Mouse (Mus musculus) liver, embryonic 14.5 days (tissue): ENCODE results near the gene Prim2. TPM values are rescaled to one million over a fixed set of nuclear protein-coding genes. Genes with fewer than 3 reads are reported as not detected.
A peak's percentile ranks its signal among the peaks of the same experiment; 100 is the strongest.

Source experiments
- ATAC-seq: fragments of 200-750 bp; cut with Nextera tagmentation; 2 replicates; pipeline ENCODE4 v1.8.0; 2017; ENCODE audit warnings: moderate number of reproducible peaks, mild to moderate bottlenecking, moderate library complexity; ENCODE audit not compliant: insufficient read depth
- DNase-seq, 3 experiments: peaks; one replicate each; pipeline ENCODE4 v3.0.0-alpha.2; 2012 to 2013; ENCODE audit warnings: low read depth in 3 of 3, low spot score in 3 of 3
- H3K27ac ChIP-seq: fragments of 300-500 bp; sonication (generic); 2 replicates; pipeline ENCODE4 v1.5.1; 2014; ENCODE audit warnings: moderate library complexity, mild to moderate bottlenecking, control low read depth, inconsistent platforms
- H3K27me3 ChIP-seq: fragments of 300-500 bp; sonication (generic); 2 replicates; pipeline ENCODE4 v1.6.1; 2014; ENCODE audit warnings: mild to moderate bottlenecking, low read length, moderate library complexity; ENCODE audit not compliant: control insufficient read depth, insufficient read depth
- H3K36me3 ChIP-seq: fragments of 300-500 bp; sonication (generic); replicated peaks from 2 replicates; pipeline ENCODE4 v1.6.1; 2014; ENCODE audit warnings: low read depth; ENCODE audit not compliant: control insufficient read depth, insufficient read depth
- H3K4me1 ChIP-seq, 2 experiments: fragments of 200-500 bp in 1 of 2; fragments of 300-500 bp in 1 of 2; sonication (generic) in 1 of 2; replicated peaks; 2 replicates each; pipeline ENCODE4 v1.6.1; 2012 to 2014; ENCODE audit warnings: antibody characterized with exemption in 1 of 2, inconsistent platforms in 1 of 2, low read length in 1 of 2; ENCODE audit not compliant: control insufficient read depth in 2 of 2, insufficient read depth in 2 of 2
- H3K4me2 ChIP-seq: fragments of 300-500 bp; sonication (generic); 2 replicates; pipeline ENCODE4 v1.6.1; 2014; ENCODE audit warnings: low read depth, mild to moderate bottlenecking, control low read depth, moderate library complexity
- H3K4me3 ChIP-seq, 2 experiments: fragments of 200-500 bp in 1 of 2; fragments of 300-500 bp in 1 of 2; sonication (generic) in 1 of 2; 2 replicates each; pipeline ENCODE4 v1.5.1; 2012 to 2014; ENCODE audit warnings: low read depth in 2 of 2, low read length in 2 of 2, mild to moderate bottlenecking in 2 of 2, control low read depth in 1 of 2, inconsistent platforms in 1 of 2, moderate library complexity in 1 of 2; ENCODE audit not compliant: insufficient read depth in 1 of 2
- H3K9ac ChIP-seq: fragments of 300-500 bp; sonication (generic); replicated peaks from 2 replicates; pipeline ENCODE4 v1.6.1; 2014; ENCODE audit warnings: mild to moderate bottlenecking, control low read depth, moderate library complexity
- H3K9me3 ChIP-seq: fragments of 300-500 bp; sonication (generic); 2 replicates; pipeline ENCODE4 v1.6.1; 2016; ENCODE audit warnings: low read length, mixed read lengths; ENCODE audit not compliant: control insufficient read depth
- CTCF ChIP-seq: IDR thresholded peaks from 2 replicates; pipeline ENCODE4 v1.5.1; 2016; ENCODE audit warnings: antibody characterized with exemption, low read depth, control low read depth
- EP300 ChIP-seq: IDR thresholded peaks from 2 replicates; pipeline ENCODE4 v1.6.1; 2016; ENCODE audit warnings: antibody characterized with exemption, low read depth
- whole genome bisulfite sequencing: fragments of 180-500 bp; shearing (Covaris S2); extraction: QIAGEN DNeasy Blood & Tissue Kit; methylation state at CpG from one replicate; pipeline ENCODE4 v1.1.7; 2014; ENCODE audit not compliant: insufficient replicate concordance; 5-methylcytosine and 5-hydroxymethylcytosine counted together
- polyA plus RNA-seq, 2 experiments: library from polyadenylated mRNA; depleted of rRNA in 1 of 2; stranded (reverse) in 1 of 2; unstranded in 1 of 2; fragments of >200 nt; fragmentation: Nextera tagmentation in 1 of 2; extraction: Ambion mirVana in 1 of 2; gene quantifications; 2 replicates each; pipeline versions ENCODE4 v1.2.1 to v1.2.3; 2012 to 2014

The Prim2 gene
- polyA plus RNA-seq, 2 experiments = 34.1 to 38.1 TPM

DNA sequence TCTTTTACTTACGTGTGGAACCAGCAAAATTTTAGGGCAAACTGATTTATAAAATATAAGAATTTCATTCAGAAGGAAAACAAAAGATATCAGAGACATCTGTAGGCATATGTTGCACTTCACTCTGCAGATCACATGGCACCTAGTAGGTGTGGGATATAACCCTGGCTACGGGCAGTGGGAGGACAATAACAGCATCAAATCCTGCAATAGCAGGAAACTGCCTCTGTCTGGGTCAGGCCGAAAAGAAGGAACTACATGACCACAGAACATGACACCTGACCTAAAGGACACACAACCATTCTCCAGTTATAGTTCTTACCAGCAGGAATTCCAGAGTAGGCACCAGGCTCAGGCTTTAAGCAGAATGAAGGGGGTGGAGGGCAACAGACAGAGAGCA lies 137.7 kb downstream of the Prim2 start:
- Histone ChIP-seq H3K9me3 (no peaks in the 10 kb centered on the region; the same call in 1 of the 2 replicates), H3K27me3 (no peaks in the 10 kb centered on the region), H3K4me1 (peaks cover 3 to 26% of the 10 kb centered on the region in 2 experiments), H3K27ac (no peak overlapping the region; the same call in 1 of the 2 replicates), H3K9ac (no peak overlapping the region; the same call in 1 of the 2 replicates), H3K4me3 (no peak overlapping the region), H3K4me2 (no peak overlapping the region), H3K36me3 (no peaks in the 10 kb centered on the region)
- DNase-seq = no peak
- no peak for TF ChIP-seq EP300
- WGBS = 61% methylated on average over 3 of the region's 3 CpGs
- no peak for ATAC-seq

DNA sequence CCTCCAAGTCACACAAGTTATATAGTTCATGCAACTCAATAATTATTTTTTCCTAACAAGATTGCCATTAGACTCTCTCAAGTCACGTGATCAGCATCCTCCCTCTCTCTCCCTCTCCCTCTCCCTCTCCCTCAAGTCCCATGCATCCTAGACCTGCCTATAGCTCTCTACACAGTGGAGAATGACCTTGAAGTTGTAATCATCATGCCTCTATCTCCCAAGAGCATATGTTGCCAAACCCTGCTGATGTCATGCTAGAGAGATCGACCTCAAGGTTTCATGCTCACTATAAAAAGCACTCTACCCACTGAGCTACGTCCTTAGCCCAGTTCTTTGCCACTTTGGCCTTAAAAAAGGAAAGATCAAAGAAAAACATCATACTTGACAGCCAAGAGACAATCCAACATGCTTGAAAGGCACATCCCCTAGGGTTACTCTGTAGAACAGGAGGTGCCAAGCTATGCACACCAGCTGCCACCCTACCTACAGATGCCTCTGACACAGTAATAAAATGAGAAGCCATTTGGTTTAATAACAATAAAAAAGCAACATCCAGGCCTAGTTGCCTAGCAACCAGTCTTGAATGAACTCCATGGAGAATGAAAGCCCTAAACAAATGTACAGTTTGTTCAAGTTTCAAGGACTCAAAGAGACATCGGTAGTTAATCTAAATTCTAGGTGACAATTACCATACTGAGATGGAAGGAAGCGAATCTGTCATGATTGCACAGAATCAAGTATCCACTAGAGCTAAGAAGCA lies 138.3 kb downstream of the Prim2 start:
- DNase-seq (peak in 2 of 3 experiments; percentile 20 to 48), ATAC-seq (peak; percentile 92)
- H3K4me3 ChIP-seq = no peak overlapping the region
- peaks cover 3 to 26% of the 10 kb centered on the region in 2 experiments for H3K4me1 ChIP-seq
- peak overlapping the region; percentile 68 for H3K27ac ChIP-seq
- H3K9ac ChIP-seq = peak overlapping the region; percentile 34
- peak overlapping the region; percentile 54 for H3K4me2 ChIP-seq
- no peaks in the 10 kb centered on the region for H3K27me3 ChIP-seq
- TF ChIP-seq EP300 (peak; percentile 68), CTCF (no peak)
- H3K9me3 ChIP-seq = no peaks in the 10 kb centered on the region
- 78% methylated on average over 5 of the region's 5 CpGs for WGBS
- no peaks in the 10 kb centered on the region for H3K36me3 ChIP-seq

DNA sequence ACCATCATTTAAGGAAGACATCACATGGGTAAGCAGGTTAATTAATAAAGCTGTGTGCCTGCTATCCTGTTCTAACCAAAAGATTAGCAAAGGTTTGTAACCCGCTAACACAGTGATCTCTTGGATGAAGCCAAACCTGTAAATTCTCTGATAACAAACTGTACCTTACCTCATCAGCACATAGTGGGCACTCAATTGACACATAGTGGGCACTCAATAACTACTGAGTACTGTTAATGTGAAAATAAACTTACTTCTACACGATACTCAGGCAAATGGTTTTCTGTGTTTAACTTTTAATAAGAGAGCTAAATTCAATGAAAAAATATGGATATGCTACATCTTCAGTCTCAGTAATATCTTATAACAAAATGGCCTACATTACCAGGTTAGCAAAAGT lies 139.1 kb downstream of the Prim2 start:
- H3K9ac ChIP-seq = no peak overlapping the region
- H3K27ac ChIP-seq = no peak overlapping the region
- no peak for DNase-seq
- H3K9me3 ChIP-seq = no peaks in the 10 kb centered on the region
- 80% methylated on average over 2 of the region's 2 CpGs for WGBS
- H3K36me3 ChIP-seq = no peaks in the 10 kb centered on the region
- H3K4me1 ChIP-seq = peaks cover 3 to 26% of the 10 kb centered on the region in 2 experiments
- ATAC-seq = no peak
- H3K27me3 ChIP-seq = no peaks in the 10 kb centered on the region
- no peak overlapping the region for H3K4me2 ChIP-seq
- no peak overlapping the region for H3K4me3 ChIP-seq
- no peak for TF ChIP-seq EP300
- no peak for TF ChIP-seq CTCF

- no peak for DNase-seq
- Histone ChIP-seq H3K36me3 (no peaks in the 10 kb centered on the region), H3K4me2 (no peak overlapping the region), H3K27me3 (no peaks in the 10 kb centered on the region), H3K9ac (no peak overlapping the region), H3K9me3 (no peaks in the 10 kb centered on the region), H3K27ac (no peak overlapping the region), H3K4me3 (no peak overlapping the region), H3K4me1 (peaks cover 3 to 26% of the 10 kb centered on the region in 2 experiments)
- no peak for TF ChIP-seq EP300
- no peak for TF ChIP-seq CTCF
- 61% methylated on average over 8 of the region's 8 CpGs for WGBS
- no peak for ATAC-seq
Measured at GRCm38 (mm10) chr1:33529543-33530232, 139.9 kb downstream of the Prim2 start.

GRCm38 (mm10) chr1:33527352-33527863 lies 142.2 kb downstream of the Prim2 start:
- no peak overlapping the region for H3K27ac ChIP-seq
- ATAC-seq = no peak
- peaks cover 3 to 24% of the 10 kb centered on the region in 2 experiments for H3K4me1 ChIP-seq
- H3K4me2 ChIP-seq = no peak overlapping the region
- no peak for DNase-seq
- 89% methylated on average over 6 of the region's 6 CpGs for WGBS
- no peaks in the 10 kb centered on the region for H3K27me3 ChIP-seq
- TF ChIP-seq CTCF (no peak), EP300 (no peak)
- no peaks in the 10 kb centered on the region for H3K9me3 ChIP-seq
- H3K4me3 ChIP-seq = no peak overlapping the region
- no peak overlapping the region for H3K9ac ChIP-seq
- H3K36me3 ChIP-seq = no peaks in the 10 kb centered on the region
